Mouse (Mus musculus) testis, adult 2 months (tissue): ENCODE data around the gene Tbx4.
A peak's percentile ranks its signal among the peaks of the same experiment; 100 is the strongest.

Source experiments
- CTCF ChIP-seq: fragments of 200-500 bp; IDR thresholded peaks from 2 replicates; pipeline ENCODE4 v1.5.1; 2012; ENCODE audit warnings: low read depth, mild to moderate bottlenecking, inconsistent platforms, low read length, moderate library complexity; ENCODE audit not compliant: control insufficient read depth, insufficient read depth, insufficient replicate concordance
- POLR2A ChIP-seq: fragments of 200-500 bp; IDR thresholded peaks from 2 replicates; pipeline ENCODE4 v1.6.1; 2012; ENCODE audit warnings: low read depth, mild to moderate bottlenecking, inconsistent platforms, low read length, moderate library complexity; ENCODE audit not compliant: control insufficient read depth

GRCm38 (mm10) chr11:85850758-85851157, 35.5 kb upstream of the Tbx4 start:
- TF ChIP-seq CTCF (peak; percentile 32; the same call in 1 of the 2 replicates), POLR2A (no peak)
